Mouse (Mus musculus) T-helper 1 cell (primary cell): Measurements from ENCODE around the gene Rab40c.

Source experiments
- in situ Hi-C: fragments of 300-600 bp; cut with MboI, MseI; formaldehyde crosslinking; loops from one replicate; pipeline ENCODE4 v1.15.1; 2025; ENCODE audit warnings: high pct_unique_total_duplicates

The Rab40c gene

GRCm38 (mm10) chr17:25919144-25919785, at the start of gene Rab40c:
TSS of gene Rab40c (minus strand) at chr17:25919727.
- in situ Hi-C loops: no loop called here

- in situ Hi-C loops: no loop called here
Observed at GRCm38 (mm10) chr17:25968176-25968575, 48.6 kb upstream of the Rab40c start.

DNA sequence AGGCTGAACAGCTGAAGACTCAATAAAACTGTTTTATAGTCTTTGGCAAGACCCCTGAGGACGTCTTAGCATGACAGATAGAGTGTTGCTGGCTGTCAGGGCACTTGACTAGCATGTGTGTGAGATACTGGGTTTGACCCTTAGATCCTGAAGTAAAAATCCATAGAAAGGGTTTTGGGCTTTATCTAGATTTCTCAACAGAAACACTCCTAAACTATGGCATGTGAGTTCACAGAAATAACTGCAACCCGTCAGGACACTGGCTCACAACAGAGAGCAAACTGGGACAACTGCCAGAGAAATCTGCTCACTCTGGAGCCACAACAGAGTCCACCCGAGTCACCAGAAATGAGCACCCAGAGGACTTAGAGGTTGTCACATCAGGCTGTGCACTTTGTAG, 48.1 kb upstream of the Rab40c start:
- in situ Hi-C loops: no loop called here

GRCm38 (mm10) chr17:25964271-25964670, 44.7 kb upstream of the Rab40c start:
- in situ Hi-C loops: no loop called here

DNA sequence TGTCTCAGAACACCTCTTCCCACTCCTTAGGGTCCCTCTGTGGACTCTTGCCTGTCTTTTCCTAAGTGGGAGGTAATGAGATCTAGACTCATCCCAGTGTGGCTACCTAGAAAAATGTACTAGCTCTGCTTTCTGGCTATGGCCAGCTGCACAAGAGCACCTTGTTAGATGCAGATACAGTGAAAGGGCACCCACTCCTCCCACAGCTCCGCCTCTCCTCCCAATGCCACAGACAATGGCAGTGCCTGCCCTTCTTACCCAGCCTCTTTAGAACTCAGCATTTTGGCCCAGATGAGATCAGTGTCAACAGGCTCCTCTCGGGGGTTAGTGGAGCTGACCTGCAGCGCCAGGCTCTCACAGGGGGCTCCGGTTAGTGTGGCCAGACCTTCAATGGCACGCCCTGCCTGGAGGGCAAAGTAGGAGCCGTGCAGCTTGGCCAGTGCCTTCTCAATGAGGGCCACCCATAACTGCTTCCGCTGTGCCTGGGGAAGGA, 42.9 kb upstream of the Rab40c start:
- in situ Hi-C loops: no loop called here

GRCm38 (mm10) chr17:25961566-25961965, 42.0 kb upstream of the Rab40c start:
- in situ Hi-C loops: no loop called here

DNA sequence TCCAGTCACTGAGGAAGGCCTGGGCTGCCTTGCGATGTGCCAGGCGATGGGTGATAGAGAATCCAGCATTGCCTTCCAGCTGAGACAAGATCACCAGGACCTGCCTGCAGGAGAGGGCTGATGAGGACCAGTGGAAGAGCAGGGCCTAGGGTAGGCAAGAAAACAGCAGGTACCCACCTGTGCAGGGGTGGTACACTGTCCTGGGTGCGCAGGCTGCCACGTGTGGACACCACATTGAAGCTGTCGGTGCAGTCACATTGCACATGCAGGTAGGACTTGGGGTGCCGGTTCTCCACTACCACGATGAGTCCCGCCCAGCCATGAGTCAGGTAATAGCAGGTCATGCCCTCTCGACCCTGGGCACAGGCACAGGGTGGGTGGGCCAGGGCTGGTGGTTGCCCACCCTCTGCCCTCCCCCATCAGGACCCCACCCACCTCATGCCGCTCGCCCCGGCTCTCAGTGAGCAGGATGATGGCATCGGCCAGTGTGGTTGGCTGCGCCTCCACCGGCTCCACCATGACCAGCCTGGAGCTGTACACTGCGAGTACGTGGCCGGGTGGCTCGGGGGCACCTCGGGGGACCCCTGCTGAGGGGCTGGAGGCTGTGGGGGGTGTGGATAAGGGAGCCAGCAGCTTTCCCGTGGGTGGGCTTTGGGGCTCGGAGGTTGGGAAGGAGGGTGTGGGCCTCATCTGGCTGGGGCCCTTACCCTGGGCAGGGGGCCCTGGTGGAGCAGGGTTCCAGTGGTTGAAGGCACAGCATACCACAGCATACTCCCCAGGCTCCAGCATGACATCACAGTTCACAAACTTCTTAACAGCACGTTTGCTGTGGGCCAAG, 40.3 kb upstream of the Rab40c start:
- in situ Hi-C loops: no loop called here

DNA sequence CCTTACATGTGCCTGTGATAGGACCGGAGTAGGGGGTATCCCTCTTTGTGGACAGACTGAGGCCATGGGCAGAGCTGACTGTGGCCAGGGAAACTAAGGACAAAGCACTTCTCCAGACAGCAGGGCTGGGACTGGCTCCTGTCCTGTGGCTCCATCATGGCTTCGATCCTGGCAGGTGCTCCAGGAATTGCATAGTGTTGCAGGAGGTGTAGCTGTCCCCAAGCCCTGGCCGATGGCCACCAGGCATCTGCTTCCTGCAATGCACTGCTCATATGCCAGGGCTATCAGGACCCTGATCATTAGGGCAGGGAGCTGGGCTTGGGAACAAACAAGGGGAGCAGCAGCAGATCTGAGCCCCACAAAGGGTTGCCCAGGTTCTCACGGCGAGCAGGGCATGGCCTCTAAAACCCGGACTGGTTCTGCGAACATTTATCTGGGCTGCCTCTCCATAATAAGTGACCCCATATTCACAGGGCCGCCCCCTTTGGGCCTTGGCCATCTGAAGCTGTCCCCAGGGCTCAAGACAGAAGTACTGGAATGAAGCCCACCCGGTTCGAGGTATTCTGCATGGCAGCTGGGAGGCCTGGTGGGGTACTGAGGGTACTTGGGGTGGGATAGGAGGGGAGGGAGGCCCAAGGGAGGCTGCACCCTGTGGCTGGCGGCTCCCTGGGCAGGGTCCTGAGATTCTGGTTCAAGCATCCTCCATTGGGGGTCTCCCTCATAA, 39.4 kb upstream of the Rab40c start:
- in situ Hi-C loops: no loop called here

GRCm38 (mm10) chr17:25957586-25958051, 38.1 kb upstream of the Rab40c start:
- in situ Hi-C loops: no loop called here

GRCm38 (mm10) chr17:25956631-25957030, 37.1 kb upstream of the Rab40c start:
- in situ Hi-C loops: no loop called here

DNA sequence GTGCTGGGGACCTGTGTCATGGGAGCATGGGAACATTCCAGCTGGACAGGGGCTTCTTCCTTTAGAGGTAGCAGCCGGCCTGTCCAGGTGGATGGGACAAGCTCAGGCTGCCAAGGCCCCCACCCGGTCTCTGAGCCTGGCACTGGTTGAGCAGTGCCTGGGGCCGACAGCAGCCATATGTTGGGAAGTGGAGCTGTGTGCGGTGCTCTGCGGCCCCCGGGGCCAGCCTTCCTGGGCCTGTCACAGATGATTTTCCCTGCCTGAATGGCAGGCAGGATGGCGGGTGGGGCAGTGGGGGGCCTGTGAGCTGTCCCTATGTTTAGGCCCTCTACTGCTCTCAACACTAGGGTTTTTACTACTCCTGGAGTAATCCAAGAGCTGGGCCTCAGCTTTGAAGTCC, 36.7 kb upstream of the Rab40c start:
- in situ Hi-C loops: no loop called here

DNA sequence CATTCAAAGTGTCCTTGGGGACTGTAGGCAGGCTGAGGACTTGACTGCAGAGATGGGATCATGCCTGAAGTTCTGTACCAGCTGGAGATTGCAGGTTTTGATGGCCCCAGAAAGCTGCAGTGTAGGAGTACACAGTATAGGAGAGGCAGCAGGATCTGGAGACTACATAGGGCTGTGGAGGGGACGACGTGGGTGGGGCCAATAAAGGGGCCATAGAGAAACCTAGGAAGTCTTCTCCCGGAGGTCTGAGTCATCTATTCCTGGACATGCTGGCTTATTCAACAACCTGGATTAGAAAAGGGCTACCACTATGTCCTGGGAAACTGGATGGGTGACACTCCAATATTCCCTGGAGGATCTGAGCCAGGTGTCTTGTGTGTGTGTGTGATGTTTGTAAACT, 36.2 kb upstream of the Rab40c start:
- in situ Hi-C loops: no loop called here

DNA sequence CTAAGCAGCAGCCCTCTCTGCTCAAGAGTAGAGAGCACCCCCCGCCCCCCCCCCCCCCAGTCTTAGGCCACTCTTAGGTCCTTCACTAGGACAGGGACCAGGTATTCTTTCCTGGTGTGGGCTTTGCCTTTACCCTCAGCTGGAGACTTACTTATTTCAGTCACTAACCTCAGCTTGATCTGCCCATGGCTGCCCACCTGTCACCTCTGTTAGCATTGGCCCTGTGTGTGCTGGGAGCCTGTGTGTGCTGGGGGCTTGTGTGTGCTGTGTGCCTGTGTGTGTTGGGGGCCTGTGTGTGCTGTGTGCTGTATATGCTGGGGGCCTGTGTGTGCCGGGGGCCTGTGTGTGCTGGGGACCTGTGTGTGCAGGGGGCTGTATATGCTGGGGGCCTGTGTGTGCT, 35.1 kb upstream of the Rab40c start:
- in situ Hi-C loops: no loop called here

GRCm38 (mm10) chr17:25953161-25953560, 33.6 kb upstream of the Rab40c start:
- in situ Hi-C loops: no loop called here

DNA sequence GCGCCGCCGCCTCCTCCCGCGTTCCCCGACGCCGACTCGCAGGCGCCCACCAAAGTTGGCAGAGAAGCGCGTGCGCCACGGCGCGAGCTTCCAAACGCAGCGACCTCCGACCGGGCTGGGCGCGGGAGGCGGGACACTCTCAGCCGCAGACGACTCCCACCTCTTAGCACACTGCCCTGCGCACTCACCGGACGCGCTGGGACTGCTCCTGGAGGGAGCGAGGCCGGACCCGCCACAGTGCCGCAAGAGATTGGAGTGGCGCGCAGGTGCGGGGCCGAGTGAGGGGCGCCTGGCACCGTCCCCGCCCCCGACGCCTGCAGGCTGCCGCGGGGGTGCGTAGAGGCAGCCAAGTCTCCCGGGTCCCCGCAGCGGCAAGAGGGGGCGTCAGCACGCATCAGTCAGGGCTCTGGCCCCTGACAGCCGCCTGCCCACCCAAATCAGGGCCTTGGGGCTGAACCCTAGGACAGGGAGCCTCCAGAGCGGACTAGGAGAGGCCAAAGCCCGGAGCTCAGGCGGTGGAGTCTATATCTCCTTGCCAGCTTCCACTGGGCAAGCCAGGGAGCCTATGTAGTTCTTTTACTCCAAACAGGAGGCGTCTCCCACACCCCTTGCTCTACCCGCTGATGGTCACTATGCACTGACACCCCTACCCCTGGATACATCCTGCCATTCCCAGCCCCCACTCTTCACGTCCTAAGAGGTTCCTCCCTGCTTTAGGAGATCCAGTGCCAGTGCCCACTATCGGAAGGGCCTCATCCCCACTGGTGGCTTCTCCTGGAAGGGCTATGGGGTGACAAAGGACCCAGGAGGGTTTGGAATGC, 32.5 kb upstream of the Rab40c start, which contains the start of gene A930017K11Rik:
Gene A930017K11Rik (minus strand): TSS at position 763 of the 821 bp plus-strand sequence.
- in situ Hi-C loops: no loop called here

DNA sequence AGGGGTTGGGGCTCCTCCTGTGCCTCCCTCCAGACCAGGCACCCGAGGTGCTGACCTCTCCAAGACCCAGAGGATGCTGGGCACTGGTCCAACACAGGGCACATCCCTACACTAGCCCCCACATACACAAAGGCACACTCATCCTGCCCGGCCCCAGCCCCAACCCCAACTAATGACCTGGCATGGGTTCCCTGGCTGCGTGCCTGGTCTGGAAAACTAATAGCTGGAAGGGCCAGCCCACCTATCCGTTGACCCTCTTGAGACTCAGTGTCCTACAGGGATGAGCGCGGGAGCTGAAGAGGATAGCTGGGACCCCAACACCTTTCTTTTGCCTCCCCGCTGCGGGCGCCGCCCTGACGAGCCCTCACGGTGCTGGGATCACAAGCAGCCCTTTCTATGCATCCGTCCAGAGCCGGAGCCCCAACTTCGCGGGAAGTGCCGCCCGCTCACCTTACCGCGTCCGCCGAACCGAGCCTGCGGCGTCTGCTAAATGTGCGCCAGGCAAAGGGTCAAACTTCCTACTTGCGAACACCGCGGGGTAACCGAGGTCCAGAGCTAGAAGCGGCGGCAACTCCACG, 31.8 kb upstream of the Rab40c start:
- in situ Hi-C loops: no loop called here

- in situ Hi-C loops: no loop called here
Observed at GRCm38 (mm10) chr17:25950706-25951105, 31.2 kb upstream of the Rab40c start.

DNA sequence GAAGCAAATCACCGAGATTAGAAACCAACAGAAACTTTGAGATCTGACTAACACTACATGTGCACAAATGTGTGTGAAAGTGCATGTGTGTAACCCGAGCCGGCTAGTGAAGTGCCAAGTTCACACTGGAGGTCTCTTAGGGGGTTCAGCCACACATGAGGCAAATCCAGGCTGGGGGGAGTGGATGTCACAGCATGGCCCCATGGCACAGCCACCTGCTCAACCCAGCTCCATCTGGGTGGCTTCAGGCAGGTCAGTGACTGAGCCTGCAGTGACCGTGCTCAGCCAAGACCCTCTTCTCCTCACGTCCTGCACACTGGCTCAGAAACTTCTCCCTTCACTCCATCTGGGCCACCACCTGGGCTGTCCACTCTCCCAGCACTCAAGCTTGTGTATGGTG, 30.5 kb upstream of the Rab40c start:
- in situ Hi-C loops: no loop called here

GRCm38 (mm10) chr17:25948051-25948450, 28.5 kb upstream of the Rab40c start:
- in situ Hi-C loops: no loop called here

- in situ Hi-C loops: no loop called here
Observed at GRCm38 (mm10) chr17:25947576-25947975, 28.0 kb upstream of the Rab40c start.

- in situ Hi-C loops: no loop called here
Observed at GRCm38 (mm10) chr17:25946891-25947290, 27.4 kb upstream of the Rab40c start.
